Mouse (Mus musculus): ENCODE measurements around the gene Masp2. TPM values are rescaled to one million over a fixed set of nuclear protein-coding genes. Genes with fewer than 3 reads are reported as not detected.

Masp2 gene
- total RNA-seq (2021): 1 to 10 TPM; 1.8 to 2.4 TPM

DNA sequence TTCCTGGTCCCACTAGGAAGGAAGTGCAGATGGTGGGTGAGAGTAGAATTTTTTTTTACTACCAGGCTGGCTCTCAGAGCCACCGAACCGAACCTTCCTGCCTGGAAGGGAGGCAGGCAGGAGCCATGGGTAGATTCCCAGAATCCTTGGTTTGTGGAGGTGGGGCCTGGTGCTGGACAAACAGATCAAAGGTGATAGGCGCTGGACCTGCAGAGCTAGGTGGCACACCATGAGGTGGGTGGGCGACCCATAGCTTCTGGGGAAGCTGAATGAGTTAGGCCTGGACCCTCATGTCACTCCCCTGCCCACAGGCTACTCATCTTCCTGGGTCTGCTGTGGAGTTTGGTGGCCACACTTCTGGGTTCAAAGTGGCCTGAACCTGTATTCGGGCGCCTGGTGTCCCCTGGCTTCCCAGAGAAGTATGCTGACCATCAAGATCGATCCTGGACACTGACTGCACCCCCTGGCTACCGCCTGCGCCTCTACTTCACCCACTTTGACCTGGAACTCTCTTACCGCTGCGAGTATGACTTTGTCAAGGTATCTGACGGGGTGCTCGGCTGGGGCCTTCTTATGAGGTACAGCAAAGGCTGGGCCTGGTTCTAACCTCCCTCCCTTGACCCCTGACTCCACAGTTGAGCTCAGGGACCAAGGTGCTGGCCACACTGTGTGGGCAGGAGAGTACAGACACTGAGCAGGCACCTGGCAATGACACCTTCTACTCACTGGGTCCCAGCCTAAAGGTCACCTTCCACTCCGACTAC, at the start of gene Masp2:
Masp2 (plus strand) TSS at position 198 of the 764 bp plus-strand sequence.
- intact Hi-C loops (cut with DNase I): no loop called here
- DNase-seq (ENCODE audit: low spot score in 2 of 2): peak in 1 of 2 experiments; percentile 28

DNA sequence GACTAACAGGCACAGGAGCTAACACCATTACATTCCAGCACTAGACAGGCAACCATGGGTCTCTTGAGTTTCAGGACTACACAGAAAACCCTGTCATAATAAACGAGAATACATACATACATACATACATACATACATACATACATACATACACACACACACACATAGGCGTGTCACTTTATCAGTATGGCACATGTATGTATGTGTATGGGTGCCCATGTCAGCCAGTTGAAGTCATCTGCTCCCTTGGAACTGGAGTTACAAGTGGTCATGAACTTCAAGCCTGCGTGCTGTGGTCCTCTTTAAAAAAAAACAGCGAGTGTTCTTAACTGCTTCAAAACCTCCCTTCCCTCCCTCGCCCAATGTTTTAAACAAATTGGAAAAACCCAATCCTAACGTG, 44.6 kb upstream of the Masp2 start:
- DNase-seq (ENCODE audit: low spot score in 2 of 2): no peak
- intact Hi-C loops (cut with DNase I): loop anchor here (5.0 kb wide), 1 partner anchor 50 kb away; no protein-coding TSS in a partner anchor

DNA sequence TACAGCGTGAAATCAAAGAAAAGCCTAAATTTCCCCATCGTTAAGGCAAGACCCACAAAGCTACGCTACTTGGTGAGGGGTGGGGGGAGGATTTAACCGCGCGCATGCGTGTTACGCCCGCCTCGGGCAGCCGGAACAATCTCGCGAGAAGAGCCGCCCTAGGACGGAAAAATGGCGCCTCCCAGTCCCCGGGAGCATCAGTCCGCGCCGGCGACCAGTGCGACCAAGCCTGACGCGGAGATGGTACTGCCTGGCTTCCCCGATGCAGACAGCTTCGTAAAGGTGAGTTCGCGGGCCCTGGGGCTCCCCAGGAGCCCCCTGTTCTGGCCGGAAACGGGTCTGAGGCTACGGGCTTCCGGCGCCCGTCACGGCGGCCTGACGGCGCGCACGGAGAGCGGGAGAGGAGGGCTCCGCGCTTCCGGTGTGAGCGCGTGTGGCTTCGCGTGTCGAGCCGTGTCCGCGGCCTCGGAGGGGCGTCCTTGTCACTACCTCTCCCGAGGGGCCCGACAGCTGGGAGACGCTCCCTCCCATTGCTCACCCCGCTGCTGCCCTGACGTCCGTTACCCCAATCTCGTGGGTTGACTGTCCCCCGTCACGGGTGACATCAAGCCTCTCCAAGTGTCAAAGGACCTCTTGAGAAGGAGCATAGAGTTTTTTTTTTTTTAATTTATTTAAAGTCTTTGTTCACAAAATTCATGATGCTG, 43.9 kb upstream of the Masp2 start, which contains the start of gene Exosc10:
Exosc10 (plus strand) TSS at position 133 of the 704 bp plus-strand sequence.
- intact Hi-C loops (cut with DNase I): loop anchor here (5.0 kb wide), 1 partner anchor 49 kb away; no protein-coding TSS in a partner anchor
- DNase-seq (ENCODE audit: low spot score in 2 of 2): peak; percentile 87 to 88

DNA sequence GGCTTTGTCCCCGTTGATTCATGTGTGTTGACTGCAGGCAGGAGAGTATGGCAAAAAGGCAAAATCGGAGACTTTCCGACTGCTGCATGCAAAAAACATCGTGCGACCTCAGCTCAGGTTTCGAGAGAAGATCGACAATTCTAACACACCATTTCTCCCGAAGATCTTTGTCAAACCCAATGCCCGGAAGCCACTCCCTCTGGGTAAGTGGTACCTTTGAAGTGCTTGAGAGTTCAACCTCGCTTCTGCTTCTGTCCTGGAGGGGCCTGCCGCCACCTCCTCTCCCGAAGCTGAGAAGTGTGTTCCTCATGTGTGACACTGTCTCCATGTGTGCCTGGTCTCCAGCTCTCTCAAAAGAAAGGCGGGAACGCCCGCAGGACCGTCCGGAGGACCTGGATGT, 39.7 kb upstream of the Masp2 start:
- no peak for DNase-seq (ENCODE audit: low spot score in 2 of 2)
- intact Hi-C loops (cut with DNase I): no loop called here

DNA sequence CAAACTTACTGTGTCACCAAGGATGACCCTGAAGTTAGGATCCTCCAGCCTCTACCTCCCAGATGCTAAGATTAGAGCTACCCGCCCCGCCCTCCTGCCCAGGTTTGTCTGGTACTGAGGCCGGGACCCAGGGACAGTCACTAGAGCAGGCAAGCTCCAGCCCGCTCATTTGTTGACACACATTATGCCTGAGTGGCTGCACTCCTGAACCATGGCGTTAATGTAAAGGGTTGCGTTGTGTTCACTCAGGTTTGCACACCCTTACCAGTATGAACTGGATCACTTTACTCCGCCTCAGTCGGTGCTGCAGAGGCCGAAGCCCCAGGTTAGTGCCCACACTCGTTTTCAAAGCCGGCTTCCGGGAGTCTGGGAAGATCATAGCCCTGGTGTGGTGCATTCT, 38.8 kb upstream of the Masp2 start:
- intact Hi-C loops (cut with DNase I): no loop called here
- no peak for DNase-seq (ENCODE audit: low spot score in 2 of 2)

DNA sequence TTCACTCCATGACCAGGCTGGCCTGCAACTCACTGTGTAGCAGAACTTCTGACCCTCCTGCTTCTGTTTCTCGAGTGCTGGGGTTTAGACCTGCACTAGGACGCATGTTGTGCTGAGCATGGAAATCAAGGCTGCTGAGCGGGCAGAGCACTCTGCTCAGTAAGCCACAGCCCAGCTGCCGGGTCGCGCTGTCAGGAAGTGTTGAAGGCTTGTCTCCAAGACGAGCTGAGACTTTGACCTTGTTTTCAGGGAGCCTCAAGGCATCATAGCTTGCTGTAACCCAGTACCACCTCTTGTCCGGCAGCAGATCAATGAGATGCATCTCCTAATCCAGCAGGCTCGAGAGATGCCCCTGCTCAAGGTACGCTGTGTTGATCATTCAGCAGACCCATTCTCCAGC, 32.2 kb upstream of the Masp2 start:
- DNase-seq (ENCODE audit: low spot score in 2 of 2): no peak
- intact Hi-C loops (cut with DNase I): no loop called here

DNA sequence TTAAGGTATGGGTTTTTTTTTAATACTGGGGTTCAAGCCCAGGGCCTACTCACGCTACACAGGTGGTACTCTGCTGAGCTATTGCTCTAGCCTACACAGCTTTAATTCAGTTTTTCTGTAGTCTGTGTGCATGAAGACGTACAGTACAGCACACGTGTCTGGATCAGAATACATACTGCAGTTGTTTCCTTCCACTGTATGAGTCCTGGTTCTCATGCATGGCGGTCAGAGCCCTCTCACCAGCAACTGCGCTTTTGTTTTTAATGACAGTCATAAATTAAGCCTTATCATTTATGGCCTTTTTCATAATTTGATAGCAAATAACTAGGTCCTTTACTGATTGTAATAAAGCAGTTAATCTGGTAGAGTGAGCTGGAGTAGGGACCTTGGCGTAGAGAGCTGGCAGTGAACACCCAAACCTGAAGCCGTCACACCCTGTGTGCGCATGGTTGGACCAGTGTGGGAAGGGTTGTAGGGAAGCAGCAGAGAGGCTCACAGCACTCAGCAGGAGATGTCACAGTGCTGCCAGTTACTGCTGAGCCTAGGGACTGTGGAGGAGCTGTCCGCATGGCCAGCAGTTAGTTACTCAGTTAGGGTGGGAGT, 31.6 kb upstream of the Masp2 start:
- intact Hi-C loops (cut with DNase I): no loop called here
- no peak for DNase-seq (ENCODE audit: low spot score in 2 of 2)

DNA sequence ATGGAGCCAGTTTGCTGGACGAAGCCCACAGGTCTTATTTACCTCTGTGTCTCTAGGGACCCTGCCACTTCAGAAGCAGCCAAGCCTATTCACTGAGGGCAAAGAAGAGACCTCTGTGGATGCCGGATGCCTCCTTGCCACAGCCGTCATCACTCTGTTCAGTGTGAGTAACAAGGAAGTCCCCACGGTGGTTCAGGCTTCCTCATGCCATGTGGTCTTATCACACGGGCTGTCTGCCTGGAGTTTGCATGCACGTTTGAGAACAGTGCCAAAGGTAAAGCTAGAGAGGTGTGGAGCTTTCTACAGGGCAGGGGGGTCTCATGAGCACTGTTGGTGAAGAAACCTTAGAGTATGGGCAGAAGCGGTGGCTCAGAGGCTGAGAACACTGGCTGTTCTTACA, 29.1 kb upstream of the Masp2 start:
- intact Hi-C loops (cut with DNase I): no loop called here
- no peak for DNase-seq (ENCODE audit: low spot score in 2 of 2)

DNA sequence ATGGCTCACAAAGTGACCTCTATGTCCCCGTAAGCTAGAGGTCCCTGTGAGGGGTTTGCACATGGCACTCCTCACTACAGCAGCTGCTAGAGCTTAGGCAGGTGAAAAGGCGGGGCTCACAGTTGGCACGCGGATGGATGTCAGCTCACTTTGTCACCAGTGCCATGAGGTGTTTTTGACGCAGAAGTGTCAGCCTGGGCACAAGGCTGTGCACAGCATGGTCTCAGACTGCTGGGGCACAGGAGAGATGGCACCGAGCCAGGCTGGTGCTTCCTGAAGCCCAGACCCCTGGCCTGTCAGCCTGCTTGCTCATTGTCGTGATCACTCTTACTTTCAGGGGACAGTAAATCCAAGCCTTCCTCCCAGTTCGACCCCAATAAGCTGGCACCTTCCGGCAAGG, 21.6 kb upstream of the Masp2 start:
- intact Hi-C loops (cut with DNase I): no loop called here
- no peak for DNase-seq (ENCODE audit: low spot score in 2 of 2)

DNA sequence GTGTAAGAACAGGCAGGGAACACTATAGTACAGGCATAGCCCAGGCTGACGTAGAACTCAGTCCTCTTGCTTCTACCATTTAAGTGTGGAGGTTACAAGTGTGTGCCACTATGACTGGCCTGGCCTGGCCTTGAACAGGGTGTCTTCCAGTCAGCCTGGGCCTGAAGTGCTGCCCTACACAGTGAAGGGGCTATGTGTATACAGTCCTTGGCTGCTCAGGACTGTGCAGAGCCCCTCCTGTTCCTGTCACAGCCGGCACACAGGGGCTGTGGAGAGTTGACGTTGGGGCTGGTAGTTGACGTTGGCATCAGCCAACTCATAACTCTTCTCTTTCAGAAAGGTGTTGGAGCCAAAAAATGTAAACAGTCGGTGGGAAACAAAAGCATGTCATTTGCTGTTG, 20.9 kb upstream of the Masp2 start:
- intact Hi-C loops (cut with DNase I): no loop called here
- DNase-seq (ENCODE audit: low spot score in 2 of 2): no peak

DNA sequence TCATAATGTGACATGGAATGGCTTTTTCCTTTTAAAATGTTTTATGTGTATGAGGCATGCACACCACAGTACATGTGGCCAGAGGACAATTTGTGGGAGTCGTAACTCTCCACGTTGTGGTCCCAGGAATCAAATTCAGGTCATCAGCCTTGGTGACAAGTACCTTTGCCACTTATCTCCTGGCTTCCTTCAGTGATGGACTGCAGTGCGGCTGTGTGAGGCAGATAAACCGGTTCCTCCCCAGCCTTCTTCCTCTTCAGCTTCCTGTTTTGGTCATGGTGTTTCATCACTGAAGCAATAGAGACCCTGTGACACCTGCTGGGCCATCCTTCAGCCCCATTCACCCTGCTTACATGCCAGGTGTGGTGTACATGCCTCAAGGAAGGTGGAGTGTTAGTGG, 19.1 kb upstream of the Masp2 start:
- intact Hi-C loops (cut with DNase I): no loop called here
- DNase-seq (ENCODE audit: low spot score in 2 of 2): no peak

DNA sequence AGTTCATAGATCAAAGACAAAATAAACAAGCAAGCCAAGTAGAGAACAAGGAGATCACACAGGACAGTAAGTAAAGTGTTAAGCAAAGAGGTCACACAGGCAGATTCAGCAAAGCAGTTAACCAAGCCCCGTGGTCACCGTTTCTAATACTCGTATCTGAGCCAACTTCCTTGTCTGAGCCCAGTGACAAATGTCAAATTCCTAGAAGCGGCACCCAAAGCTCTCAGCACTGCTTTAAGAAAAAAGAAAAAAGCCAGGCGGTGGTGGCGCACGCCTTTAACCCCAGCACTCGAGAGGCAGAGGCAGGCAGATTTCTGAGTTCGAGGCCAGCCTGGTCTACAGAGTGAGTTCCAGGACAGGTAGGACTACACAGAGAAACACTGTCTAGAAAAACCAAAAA, 15.7 kb upstream of the Masp2 start:
- DNase-seq (ENCODE audit: low spot score in 2 of 2): no peak
- intact Hi-C loops (cut with DNase I): no loop called here

DNA sequence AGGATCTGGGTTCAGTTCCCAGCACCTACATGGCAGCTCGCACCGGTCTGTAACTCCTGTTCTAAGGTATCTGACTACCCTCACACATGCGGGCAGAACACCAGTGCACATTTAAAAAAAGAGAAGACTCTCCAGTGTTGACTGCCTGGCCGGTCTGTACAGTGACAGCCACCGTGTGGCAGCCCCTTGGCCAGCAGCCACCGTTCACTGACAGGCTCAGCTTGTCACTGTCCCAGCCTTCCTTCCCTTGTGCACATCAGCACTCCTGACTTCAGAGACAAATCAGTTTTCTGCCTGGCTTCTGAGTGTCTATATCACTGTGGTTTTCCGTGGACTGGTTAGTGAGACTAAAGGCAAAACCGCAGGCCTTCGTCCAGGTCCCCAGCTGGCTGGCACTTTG, 13.6 kb upstream of the Masp2 start:
- intact Hi-C loops (cut with DNase I): no loop called here
- peak in 1 of 2 experiments; percentile 38 for DNase-seq (ENCODE audit: low spot score in 2 of 2)

DNA sequence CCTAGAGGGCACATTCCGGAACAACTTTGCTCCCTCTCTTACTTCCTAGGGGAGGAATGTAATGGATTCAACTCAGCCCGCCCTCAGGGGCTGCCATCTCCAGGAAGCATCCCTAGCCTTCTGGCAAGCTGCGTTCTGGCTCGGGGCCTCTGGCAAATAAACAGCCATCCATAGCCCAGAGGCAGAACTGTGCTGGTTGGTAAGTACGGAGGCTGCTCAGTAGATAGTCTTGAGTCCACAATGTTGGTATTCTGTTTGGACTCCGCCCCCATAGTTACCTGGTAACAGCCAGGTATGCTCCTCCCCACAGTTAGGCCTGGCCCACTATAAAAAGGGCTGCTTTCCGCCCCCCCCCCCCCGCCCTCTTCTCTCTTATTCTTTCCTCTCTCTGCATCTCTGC, 12.8 kb upstream of the Masp2 start:
- no peak for DNase-seq (ENCODE audit: low spot score in 2 of 2)
- intact Hi-C loops (cut with DNase I): no loop called here

DNA sequence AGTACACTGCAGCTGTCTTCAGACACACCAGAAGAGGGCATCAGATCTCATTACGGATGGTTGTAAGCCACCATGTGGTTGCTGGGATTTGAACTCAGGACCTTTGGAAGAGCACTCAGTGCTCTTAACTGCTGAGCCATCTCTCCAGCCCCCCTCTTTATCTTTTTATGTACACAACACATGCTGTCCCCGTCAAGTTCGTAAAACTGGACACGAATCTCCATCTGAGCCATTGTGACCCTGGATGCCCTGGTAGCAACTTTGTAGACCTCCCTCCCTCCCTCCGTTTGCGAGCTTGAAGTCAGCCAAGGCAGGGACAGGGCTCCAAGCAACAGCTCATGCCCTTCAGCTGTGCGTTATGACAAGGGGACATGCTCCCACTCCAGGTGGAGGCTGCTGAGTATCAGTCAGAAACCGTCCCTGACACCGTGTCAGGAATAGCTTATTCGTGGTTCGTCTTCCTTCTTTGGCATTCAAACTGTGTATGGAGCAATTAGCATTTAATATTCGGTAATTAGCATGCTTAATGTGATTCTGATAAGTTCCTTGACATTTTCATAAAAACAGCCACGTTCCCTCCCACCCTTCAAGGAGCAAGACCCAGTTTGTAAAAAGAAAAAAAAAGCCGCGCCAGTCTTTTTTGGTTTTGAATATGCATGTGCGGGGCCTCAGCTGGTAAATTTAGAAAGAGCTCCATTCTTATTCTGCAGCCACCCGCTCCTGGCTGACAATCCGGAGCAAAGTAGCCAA, 11.8 kb upstream of the Masp2 start:
- no peak for DNase-seq (ENCODE audit: low spot score in 2 of 2)
- intact Hi-C loops (cut with DNase I): no loop called here

DNA sequence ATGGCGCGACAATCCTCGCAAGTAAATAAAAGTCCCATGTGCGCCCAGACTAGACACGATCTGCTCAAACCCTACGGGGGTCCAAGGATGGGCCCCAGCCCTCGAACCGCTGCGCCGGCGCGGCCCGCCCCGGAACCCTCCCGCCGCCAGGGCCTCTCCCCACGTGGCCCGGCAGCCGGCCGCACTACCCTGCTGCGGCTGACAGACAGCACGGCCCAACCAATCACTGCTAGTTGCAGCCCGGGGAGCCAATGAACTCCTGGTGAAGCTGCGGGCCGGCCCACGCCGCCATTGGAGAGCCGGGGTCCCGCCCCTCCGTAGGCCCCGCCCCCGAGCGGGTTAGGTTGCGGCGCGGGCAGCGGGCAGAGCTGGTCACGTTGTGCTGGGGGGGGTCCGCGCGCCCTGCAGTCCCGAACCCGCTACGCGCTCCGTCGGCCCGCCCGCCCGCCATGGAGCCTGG, 11.2 kb upstream of the Masp2 start, which contains the start of gene Srm:
Srm (plus strand) TSS at position 333 of the 460 bp plus-strand sequence.
- intact Hi-C loops (cut with DNase I): no loop called here
- peak; percentile 98 to 99 for DNase-seq (ENCODE audit: low spot score in 2 of 2)

DNA sequence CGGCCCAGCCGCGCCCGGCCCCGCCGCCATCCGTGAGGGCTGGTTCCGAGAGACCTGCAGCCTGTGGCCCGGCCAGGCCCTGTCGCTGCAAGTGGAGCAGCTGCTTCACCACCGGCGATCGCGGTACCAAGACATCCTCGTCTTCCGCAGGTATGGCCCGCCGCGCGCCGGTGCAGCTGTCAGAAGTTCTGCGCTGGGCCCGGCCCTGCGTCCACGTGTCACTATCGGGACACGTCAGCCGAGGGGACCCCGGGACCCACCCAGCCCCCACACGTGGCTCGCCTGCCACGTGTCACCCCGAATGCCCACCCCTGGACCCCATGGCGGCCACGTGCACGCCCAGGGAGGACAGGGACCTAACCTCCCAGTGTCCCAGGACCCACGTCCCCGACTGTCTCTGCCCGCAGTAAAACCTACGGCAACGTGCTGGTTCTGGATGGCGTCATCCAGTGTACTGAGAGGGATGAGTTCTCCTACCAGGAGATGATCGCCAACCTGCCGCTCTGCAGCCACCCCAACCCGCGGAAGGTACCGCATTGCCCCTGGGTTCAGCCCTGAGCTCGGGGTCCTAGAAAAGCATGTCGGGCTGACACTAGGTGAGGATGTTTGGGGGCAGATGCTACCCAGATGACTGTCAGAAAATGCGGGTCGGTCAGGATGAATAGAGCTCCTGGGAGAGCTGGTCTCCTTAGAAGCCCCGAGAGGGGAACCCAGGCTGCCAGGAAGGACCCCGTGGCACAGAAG, 10.5 kb upstream of the Masp2 start:
- DNase-seq (ENCODE audit: low spot score in 2 of 2): no peak
- intact Hi-C loops (cut with DNase I): no loop called here

DNA sequence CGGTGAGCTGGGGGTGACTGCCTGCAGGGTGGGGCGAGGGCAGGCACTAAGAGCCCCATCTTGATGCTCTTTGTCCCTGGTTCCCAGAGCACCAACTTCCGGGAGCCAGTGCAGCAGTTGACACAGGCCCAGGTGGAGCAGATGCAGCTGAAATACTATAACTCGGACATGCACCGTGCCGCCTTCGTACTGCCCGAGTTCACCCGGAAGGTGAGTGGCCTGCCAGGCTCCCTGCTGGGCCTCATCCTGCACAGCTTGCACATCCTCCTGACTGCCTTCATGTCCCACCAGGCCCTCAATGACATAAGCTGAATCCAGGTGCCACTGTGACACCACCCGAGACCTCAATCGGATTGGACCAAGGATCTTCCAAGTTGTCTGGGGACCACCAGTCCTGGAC, 8.4 kb upstream of the Masp2 start:
- DNase-seq (ENCODE audit: low spot score in 2 of 2): no peak
- intact Hi-C loops (cut with DNase I): no loop called here

DNA sequence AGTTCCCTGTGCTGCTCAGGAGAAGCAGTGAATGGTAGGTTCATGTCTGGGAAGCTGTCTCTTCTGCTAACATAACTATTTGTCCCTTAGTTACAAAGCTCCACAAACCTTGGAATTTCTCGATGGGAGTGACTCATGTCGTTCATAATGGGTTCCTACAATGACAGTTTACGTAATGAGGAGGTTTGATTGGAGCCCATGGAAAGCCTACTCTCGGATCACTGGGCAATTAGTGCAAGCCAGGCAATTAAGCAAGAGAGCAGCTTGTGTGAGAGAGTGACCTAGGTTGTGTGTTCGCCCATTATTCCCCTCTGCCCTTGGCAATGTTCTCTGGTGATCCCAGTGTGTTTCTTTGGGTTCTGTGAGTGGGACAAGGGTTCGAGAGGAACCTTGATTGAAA, 6.4 kb upstream of the Masp2 start:
- intact Hi-C loops (cut with DNase I): no loop called here
- no peak for DNase-seq (ENCODE audit: low spot score in 2 of 2)
